Mouse (Mus musculus): ENCODE measurements around the gene Gmeb2. TPM values are rescaled to one million over a fixed set of nuclear protein-coding genes. Genes with fewer than 3 reads are reported as not detected.
A peak's percentile ranks its signal among the peaks of the same experiment; 100 is the strongest.

Gmeb2 gene
- polyA plus RNA-seq, 1 experiment from 2014 or later = 19.7 TPM

- Histone ChIP-seq H3K4me1 (ENCODE audit: control insufficient read depth, insufficient read depth, low read length) (peaks cover 8% of the 10 kb centered on the region; the same call in 1 of the 2 replicates), H3K9me3 (ENCODE audit: control insufficient read depth, low read length) (no peaks in the 10 kb centered on the region), H3K27ac (replicated peaks; ENCODE audit: low read depth, low read length) (no peak within 1 kb of the TSS), H3K4me3 (ENCODE audit: low read depth, low read length) (peak within 1 kb of the TSS; percentile 29), H3K4me2 (ENCODE audit: low read depth, severe bottlenecking) (peak within 1 kb of the TSS; percentile 61), H3K9ac (ENCODE audit: low read length) (peak within 1 kb of the TSS; percentile 34; the same call in 1 of the 2 replicates), H3K36me3 (ENCODE audit: control insufficient read depth, insufficient read depth, low read length) (no peaks in the 10 kb centered on the region), H3K27me3 (ENCODE audit: control insufficient read depth, insufficient read depth, low read length) (peaks cover 25% of the 10 kb centered on the region)
- under 1% methylated on average over 17 of the region's 17 CpGs for WGBS
- peak; percentile 69 for DNase-seq (ENCODE audit: low spot score)
- peak; percentile 65; the same call in 1 of the 2 replicates for ATAC-seq (ENCODE audit: insufficient number of reproducible peaks, low FRiP score, low TSS enrichment, low read depth)
Observed at GRCm38 (mm10) chr2:181213021-181213445, 74.8 kb downstream of the Gmeb2 start, which contains the start of gene Srms. TSS of gene Srms (minus strand) at chr2:181213185.

- ATAC-seq (ENCODE audit: insufficient number of reproducible peaks, low FRiP score, low TSS enrichment, low read depth) = 0 out of 2 replicates have a peak, but pooled peaks have one; percentile 19
- Histone ChIP-seq H3K9me3 (ENCODE audit: control insufficient read depth, low read length) (no peaks in the 10 kb centered on the region), H3K4me1 (ENCODE audit: control insufficient read depth, insufficient read depth, low read length) (peaks cover 8% of the 10 kb centered on the region; the same call in 1 of the 2 replicates), H3K36me3 (ENCODE audit: control insufficient read depth, insufficient read depth, low read length) (no peaks in the 10 kb centered on the region), H3K27me3 (ENCODE audit: control insufficient read depth, insufficient read depth, low read length) (peaks cover 25% of the 10 kb centered on the region), H3K4me2 (ENCODE audit: low read depth, severe bottlenecking) (peak overlapping the region; percentile 61), H3K9ac (ENCODE audit: low read length) (peak overlapping the region; percentile 34; the same call in 1 of the 2 replicates), H3K27ac (replicated peaks; ENCODE audit: low read depth, low read length) (no peak overlapping the region), H3K4me3 (ENCODE audit: low read depth, low read length) (peak overlapping the region; percentile 29)
- WGBS = 4% methylated on average over 34 of the region's 34 CpGs
- peak; percentile 44 for DNase-seq (ENCODE audit: low spot score)
Observed at GRCm38 (mm10) chr2:181212389-181213020, 75.3 kb downstream of the Gmeb2 start.

- Histone ChIP-seq H3K36me3 (ENCODE audit: control insufficient read depth, insufficient read depth, low read length) (no peaks in the 10 kb centered on the region), H3K9ac (ENCODE audit: low read length) (no peak overlapping the region), H3K9me3 (ENCODE audit: control insufficient read depth, low read length) (no peaks in the 10 kb centered on the region), H3K27me3 (ENCODE audit: control insufficient read depth, insufficient read depth, low read length) (no peaks in the 10 kb centered on the region), H3K4me1 (ENCODE audit: control insufficient read depth, insufficient read depth, low read length) (no peaks in the 10 kb centered on the region), H3K27ac (replicated peaks; ENCODE audit: low read depth, low read length) (no peak overlapping the region), H3K4me3 (ENCODE audit: low read depth, low read length) (no peak overlapping the region), H3K4me2 (ENCODE audit: low read depth, severe bottlenecking) (no peak overlapping the region)
- DNase-seq (ENCODE audit: low spot score) (no peak), ATAC-seq (ENCODE audit: insufficient number of reproducible peaks, low FRiP score, low TSS enrichment, low read depth) (no peak)
- 74% methylated on average over 9 of the region's 9 CpGs for WGBS
Observed at GRCm38 (mm10) chr2:181206118-181206517, 81.7 kb downstream of the Gmeb2 start.

GRCm38 (mm10) chr2:181205678-181206077, 82.2 kb downstream of the Gmeb2 start:
- ATAC-seq (ENCODE audit: insufficient number of reproducible peaks, low FRiP score, low TSS enrichment, low read depth) (no peak), DNase-seq (ENCODE audit: low spot score) (no peak)
- no peak overlapping the region for H3K4me3 ChIP-seq (ENCODE audit: low read depth, low read length)
- H3K9me3 ChIP-seq (ENCODE audit: control insufficient read depth, low read length) = no peaks in the 10 kb centered on the region
- no peaks in the 10 kb centered on the region for H3K27me3 ChIP-seq (ENCODE audit: control insufficient read depth, insufficient read depth, low read length)
- no peaks in the 10 kb centered on the region for H3K4me1 ChIP-seq (ENCODE audit: control insufficient read depth, insufficient read depth, low read length)
- H3K27ac ChIP-seq (replicated peaks; ENCODE audit: low read depth, low read length) = no peak overlapping the region
- WGBS = 90% methylated on average over 5 of the region's 5 CpGs
- no peak overlapping the region for H3K4me2 ChIP-seq (ENCODE audit: low read depth, severe bottlenecking)
- H3K36me3 ChIP-seq (ENCODE audit: control insufficient read depth, insufficient read depth, low read length) = no peaks in the 10 kb centered on the region
- no peak overlapping the region for H3K9ac ChIP-seq (ENCODE audit: low read length)

GRCm38 (mm10) chr2:181202886-181203285, 84.9 kb downstream of the Gmeb2 start:
- Histone ChIP-seq H3K9ac (ENCODE audit: low read length) (no peak overlapping the region), H3K27me3 (ENCODE audit: control insufficient read depth, insufficient read depth, low read length) (no peaks in the 10 kb centered on the region), H3K4me3 (ENCODE audit: low read depth, low read length) (no peak overlapping the region), H3K36me3 (ENCODE audit: control insufficient read depth, insufficient read depth, low read length) (no peaks in the 10 kb centered on the region), H3K27ac (replicated peaks; ENCODE audit: low read depth, low read length) (no peak overlapping the region), H3K4me1 (ENCODE audit: control insufficient read depth, insufficient read depth, low read length) (no peaks in the 10 kb centered on the region), H3K9me3 (ENCODE audit: control insufficient read depth, low read length) (no peaks in the 10 kb centered on the region), H3K4me2 (ENCODE audit: low read depth, severe bottlenecking) (no peak overlapping the region)
- DNase-seq (ENCODE audit: low spot score) (no peak), ATAC-seq (ENCODE audit: insufficient number of reproducible peaks, low FRiP score, low TSS enrichment, low read depth) (no peak)
- 84% methylated on average over 6 of the region's 6 CpGs for WGBS

- Histone ChIP-seq H3K4me3 (ENCODE audit: low read depth, low read length) (no peak within 1 kb of the TSS), H3K4me2 (ENCODE audit: low read depth, severe bottlenecking) (no peak within 1 kb of the TSS), H3K9me3 (ENCODE audit: control insufficient read depth, low read length) (no peaks in the 10 kb centered on the region), H3K36me3 (ENCODE audit: control insufficient read depth, insufficient read depth, low read length) (no peaks in the 10 kb centered on the region), H3K27me3 (ENCODE audit: control insufficient read depth, insufficient read depth, low read length) (no peaks in the 10 kb centered on the region), H3K27ac (replicated peaks; ENCODE audit: low read depth, low read length) (no peak within 1 kb of the TSS), H3K9ac (ENCODE audit: low read length) (no peak within 1 kb of the TSS), H3K4me1 (ENCODE audit: control insufficient read depth, insufficient read depth, low read length) (no peaks in the 10 kb centered on the region)
- WGBS = 87% methylated on average over 3 of the region's 3 CpGs
- DNase-seq (ENCODE audit: low spot score) (no peak), ATAC-seq (ENCODE audit: insufficient number of reproducible peaks, low FRiP score, low TSS enrichment, low read depth) (no peak)
Observed at GRCm38 (mm10) chr2:181202422-181202821, 85.4 kb downstream of the Gmeb2 start, which contains the start of gene Ptk6. TSS of gene Ptk6 (minus strand) at chr2:181202789.

GRCm38 (mm10) chr2:181201606-181202005, 86.2 kb downstream of the Gmeb2 start:
- DNase-seq (ENCODE audit: low spot score) = no peak
- Histone ChIP-seq H3K27ac (replicated peaks; ENCODE audit: low read depth, low read length) (no peak overlapping the region), H3K4me3 (ENCODE audit: low read depth, low read length) (no peak overlapping the region), H3K36me3 (ENCODE audit: control insufficient read depth, insufficient read depth, low read length) (no peaks in the 10 kb centered on the region), H3K9me3 (ENCODE audit: control insufficient read depth, low read length) (no peaks in the 10 kb centered on the region), H3K9ac (ENCODE audit: low read length) (no peak overlapping the region), H3K27me3 (ENCODE audit: control insufficient read depth, insufficient read depth, low read length) (no peaks in the 10 kb centered on the region), H3K4me1 (ENCODE audit: control insufficient read depth, insufficient read depth, low read length) (no peaks in the 10 kb centered on the region), H3K4me2 (ENCODE audit: low read depth, severe bottlenecking) (no peak overlapping the region)
- ATAC-seq (ENCODE audit: insufficient number of reproducible peaks, low FRiP score, low TSS enrichment, low read depth) = no peak
- WGBS = 73% methylated on average over 3 of the region's 3 CpGs
